Mouse (Mus musculus): ENCODE results near the gene Fam181b. TPM values are rescaled to one million over a fixed set of nuclear protein-coding genes. Genes with fewer than 3 reads are reported as not detected.

Fam181b gene
- polyA plus RNA-seq (2015; fragmentation: Nextera tagmentation; extraction: Ambion mirVana), result 0.09 TPM in 1 of 2 replicates, not detected in the other

GRCm38 (mm10) chr7:93079785-93080730 lies at the start of gene Fam181b:
Gene Fam181b (plus strand): TSS chr7:93079865.
- Histone ChIP-seq H3K27ac (ENCODE audit: low read length) (no peak within 1 kb of the TSS), H3K4me3 (ENCODE audit: low read depth, low read length) (peak within 1 kb of the TSS; percentile 48), H3K27me3 (ENCODE audit: control insufficient read depth, insufficient read depth, low read depth, low read length) (peaks cover 35% of the 10 kb centered on the region), H3K9ac (ENCODE audit: low read depth, low read length) (no peak within 1 kb of the TSS), H3K36me3 (ENCODE audit: control insufficient read depth, insufficient read depth) (no peaks in the 10 kb centered on the region), H3K4me2 (ENCODE audit: low read depth, low read length) (peak within 1 kb of the TSS; percentile 59), H3K9me3 (replicated peaks; ENCODE audit: control insufficient read depth, low read length) (no peaks in the 10 kb centered on the region), H3K4me1 (ENCODE audit: control insufficient read depth, low read depth, low read length) (no peaks in the 10 kb centered on the region)
- ATAC-seq (ENCODE audit: low read depth), result peak; percentile 71; the same call in 1 of the 2 replicates
- WGBS (ENCODE audit: insufficient replicate concordance), result under 1% methylated on average over 96 of the region's 96 CpGs

- Histone ChIP-seq H3K4me1 (ENCODE audit: control insufficient read depth, low read depth, low read length) (no peaks in the 10 kb centered on the region), H3K4me3 (ENCODE audit: low read depth, low read length) (no peak overlapping the region), H3K9ac (ENCODE audit: low read depth, low read length) (no peak overlapping the region), H3K9me3 (replicated peaks; ENCODE audit: control insufficient read depth, low read length) (no peaks in the 10 kb centered on the region), H3K36me3 (ENCODE audit: control insufficient read depth, insufficient read depth) (no peaks in the 10 kb centered on the region), H3K4me2 (ENCODE audit: low read depth, low read length) (no peak overlapping the region), H3K27ac (ENCODE audit: low read length) (no peak overlapping the region), H3K27me3 (ENCODE audit: control insufficient read depth, insufficient read depth, low read depth, low read length) (no peaks in the 10 kb centered on the region)
- WGBS (ENCODE audit: insufficient replicate concordance), result 38% methylated on average over 5 of the region's 5 CpGs
- ATAC-seq (ENCODE audit: low read depth), result no peak
Measured at GRCm38 (mm10) chr7:93037763-93038471, 41.7 kb upstream of the Fam181b start.

- H3K36me3 ChIP-seq (ENCODE audit: control insufficient read depth, insufficient read depth), result no peaks in the 10 kb centered on the region
- H3K4me2 ChIP-seq (ENCODE audit: low read depth, low read length), result no peak overlapping the region
- H3K9ac ChIP-seq (ENCODE audit: low read depth, low read length), result no peak overlapping the region
- H3K9me3 ChIP-seq (replicated peaks; ENCODE audit: control insufficient read depth, low read length), result no peaks in the 10 kb centered on the region
- H3K27ac ChIP-seq (ENCODE audit: low read length), result no peak overlapping the region
- H3K4me3 ChIP-seq (ENCODE audit: low read depth, low read length), result no peak overlapping the region
- 25% methylated on average over 1 of the region's 1 CpGs for WGBS (ENCODE audit: insufficient replicate concordance)
- ATAC-seq (ENCODE audit: low read depth), result no peak
- H3K4me1 ChIP-seq (ENCODE audit: control insufficient read depth, low read depth, low read length), result no peaks in the 10 kb centered on the region
- H3K27me3 ChIP-seq (ENCODE audit: control insufficient read depth, insufficient read depth, low read depth, low read length), result no peaks in the 10 kb centered on the region
Measured at GRCm38 (mm10) chr7:93038472-93038828, 41.2 kb upstream of the Fam181b start.

- ATAC-seq (ENCODE audit: low read depth), result no peak
- H3K27me3 ChIP-seq (ENCODE audit: control insufficient read depth, insufficient read depth, low read depth, low read length), result no peaks in the 10 kb centered on the region
- no peaks in the 10 kb centered on the region for H3K9me3 ChIP-seq (replicated peaks; ENCODE audit: control insufficient read depth, low read length)
- H3K9ac ChIP-seq (ENCODE audit: low read depth, low read length), result no peak overlapping the region
- no peaks in the 10 kb centered on the region for H3K4me1 ChIP-seq (ENCODE audit: control insufficient read depth, low read depth, low read length)
- no peaks in the 10 kb centered on the region for H3K36me3 ChIP-seq (ENCODE audit: control insufficient read depth, insufficient read depth)
- 19% methylated on average over 3 of the region's 3 CpGs for WGBS (ENCODE audit: insufficient replicate concordance)
- no peak overlapping the region for H3K27ac ChIP-seq (ENCODE audit: low read length)
- H3K4me3 ChIP-seq (ENCODE audit: low read depth, low read length), result no peak overlapping the region
- H3K4me2 ChIP-seq (ENCODE audit: low read depth, low read length), result no peak overlapping the region
Measured at GRCm38 (mm10) chr7:93039542-93039941, 40.1 kb upstream of the Fam181b start.

GRCm38 (mm10) chr7:93044359-93044758 lies 35.3 kb upstream of the Fam181b start:
- Histone ChIP-seq H3K27me3 (ENCODE audit: control insufficient read depth, insufficient read depth, low read depth, low read length) (no peaks in the 10 kb centered on the region), H3K4me2 (ENCODE audit: low read depth, low read length) (no peak overlapping the region), H3K4me1 (ENCODE audit: control insufficient read depth, low read depth, low read length) (no peaks in the 10 kb centered on the region), H3K36me3 (ENCODE audit: control insufficient read depth, insufficient read depth) (no peaks in the 10 kb centered on the region), H3K4me3 (ENCODE audit: low read depth, low read length) (no peak overlapping the region), H3K27ac (ENCODE audit: low read length) (no peak overlapping the region), H3K9me3 (replicated peaks; ENCODE audit: control insufficient read depth, low read length) (no peaks in the 10 kb centered on the region), H3K9ac (ENCODE audit: low read depth, low read length) (no peak overlapping the region)
- no peak for ATAC-seq (ENCODE audit: low read depth)
- WGBS (ENCODE audit: insufficient replicate concordance), result 8% methylated on average over 3 of the region's 3 CpGs

GRCm38 (mm10) chr7:93044788-93045187 lies 34.9 kb upstream of the Fam181b start:
- Histone ChIP-seq H3K27ac (ENCODE audit: low read length) (no peak overlapping the region), H3K4me2 (ENCODE audit: low read depth, low read length) (no peak overlapping the region), H3K9me3 (replicated peaks; ENCODE audit: control insufficient read depth, low read length) (no peaks in the 10 kb centered on the region), H3K4me3 (ENCODE audit: low read depth, low read length) (no peak overlapping the region), H3K36me3 (ENCODE audit: control insufficient read depth, insufficient read depth) (no peaks in the 10 kb centered on the region), H3K9ac (ENCODE audit: low read depth, low read length) (no peak overlapping the region), H3K27me3 (ENCODE audit: control insufficient read depth, insufficient read depth, low read depth, low read length) (no peaks in the 10 kb centered on the region), H3K4me1 (ENCODE audit: control insufficient read depth, low read depth, low read length) (no peaks in the 10 kb centered on the region)
- ATAC-seq (ENCODE audit: low read depth), result no peak
- 42% methylated on average over 1 of the region's 1 CpGs for WGBS (ENCODE audit: insufficient replicate concordance)

GRCm38 (mm10) chr7:93060831-93061230 lies 18.8 kb upstream of the Fam181b start:
- Histone ChIP-seq H3K36me3 (ENCODE audit: control insufficient read depth, insufficient read depth) (no peaks in the 10 kb centered on the region), H3K27me3 (ENCODE audit: control insufficient read depth, insufficient read depth, low read depth, low read length) (no peaks in the 10 kb centered on the region), H3K4me3 (ENCODE audit: low read depth, low read length) (no peak overlapping the region), H3K9me3 (replicated peaks; ENCODE audit: control insufficient read depth, low read length) (no peaks in the 10 kb centered on the region), H3K27ac (ENCODE audit: low read length) (no peak overlapping the region), H3K9ac (ENCODE audit: low read depth, low read length) (no peak overlapping the region), H3K4me2 (ENCODE audit: low read depth, low read length) (no peak overlapping the region), H3K4me1 (ENCODE audit: control insufficient read depth, low read depth, low read length) (no peaks in the 10 kb centered on the region)
- no peak for ATAC-seq (ENCODE audit: low read depth)

- Histone ChIP-seq H3K27ac (ENCODE audit: low read length) (no peak overlapping the region), H3K9ac (ENCODE audit: low read depth, low read length) (no peak overlapping the region), H3K27me3 (ENCODE audit: control insufficient read depth, insufficient read depth, low read depth, low read length) (no peaks in the 10 kb centered on the region), H3K4me2 (ENCODE audit: low read depth, low read length) (no peak overlapping the region), H3K4me3 (ENCODE audit: low read depth, low read length) (no peak overlapping the region), H3K4me1 (ENCODE audit: control insufficient read depth, low read depth, low read length) (no peaks in the 10 kb centered on the region), H3K36me3 (ENCODE audit: control insufficient read depth, insufficient read depth) (no peaks in the 10 kb centered on the region), H3K9me3 (replicated peaks; ENCODE audit: control insufficient read depth, low read length) (no peaks in the 10 kb centered on the region)
- WGBS (ENCODE audit: insufficient replicate concordance), result 70% methylated on average over 3 of the region's 3 CpGs
- no peak for ATAC-seq (ENCODE audit: low read depth)
Measured at GRCm38 (mm10) chr7:93061747-93062146, 17.9 kb upstream of the Fam181b start.

GRCm38 (mm10) chr7:93062189-93062588 lies 17.5 kb upstream of the Fam181b start:
- no peak overlapping the region for H3K27ac ChIP-seq (ENCODE audit: low read length)
- no peak overlapping the region for H3K4me3 ChIP-seq (ENCODE audit: low read depth, low read length)
- WGBS (ENCODE audit: insufficient replicate concordance), result 63% methylated on average over 6 of the region's 6 CpGs
- H3K9ac ChIP-seq (ENCODE audit: low read depth, low read length), result no peak overlapping the region
- no peaks in the 10 kb centered on the region for H3K27me3 ChIP-seq (ENCODE audit: control insufficient read depth, insufficient read depth, low read depth, low read length)
- H3K4me2 ChIP-seq (ENCODE audit: low read depth, low read length), result no peak overlapping the region
- H3K36me3 ChIP-seq (ENCODE audit: control insufficient read depth, insufficient read depth), result no peaks in the 10 kb centered on the region
- no peaks in the 10 kb centered on the region for H3K4me1 ChIP-seq (ENCODE audit: control insufficient read depth, low read depth, low read length)
- no peaks in the 10 kb centered on the region for H3K9me3 ChIP-seq (replicated peaks; ENCODE audit: control insufficient read depth, low read length)
- no peak for ATAC-seq (ENCODE audit: low read depth)
